Mouse (Mus musculus): ENCODE measurements around the gene Ppt1.

DNA sequence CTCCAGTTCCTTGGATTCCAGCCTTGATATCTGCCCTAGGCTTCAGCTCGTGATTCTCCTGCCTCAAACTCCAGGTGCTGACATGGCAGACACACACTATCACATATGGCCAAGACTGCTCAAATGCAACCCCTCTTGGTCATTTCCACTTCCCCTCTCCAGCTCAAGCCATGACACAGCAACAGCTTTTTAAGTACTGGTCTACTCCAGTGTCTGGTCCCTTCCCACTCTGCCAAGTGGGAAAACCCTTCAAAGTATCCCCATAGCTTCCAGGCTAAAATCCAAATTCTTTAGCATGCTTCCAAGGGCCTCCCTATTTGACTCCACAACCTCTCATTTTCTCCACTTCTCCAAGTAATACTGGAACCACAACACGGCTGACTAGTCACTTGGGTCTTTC, 48.0 kb downstream of the Ppt1 start:
- no peak for TF ChIP-seq CTCF (IDR thresholded peaks at IDR 0.05; ENCODE audit: low read depth)
- no peak for TF ChIP-seq EP300 (IDR thresholded peaks at IDR 0.05; ENCODE audit: low read depth)
